Mouse (Mus musculus): ENCODE results near the gene Gm20747.
"Not testable (repeated sequence)": the region's sequence is repeated elsewhere in the genome, so short reads cannot be mapped to it uniquely, and the experiment has no call there.

The Gm20747 gene

DNA sequence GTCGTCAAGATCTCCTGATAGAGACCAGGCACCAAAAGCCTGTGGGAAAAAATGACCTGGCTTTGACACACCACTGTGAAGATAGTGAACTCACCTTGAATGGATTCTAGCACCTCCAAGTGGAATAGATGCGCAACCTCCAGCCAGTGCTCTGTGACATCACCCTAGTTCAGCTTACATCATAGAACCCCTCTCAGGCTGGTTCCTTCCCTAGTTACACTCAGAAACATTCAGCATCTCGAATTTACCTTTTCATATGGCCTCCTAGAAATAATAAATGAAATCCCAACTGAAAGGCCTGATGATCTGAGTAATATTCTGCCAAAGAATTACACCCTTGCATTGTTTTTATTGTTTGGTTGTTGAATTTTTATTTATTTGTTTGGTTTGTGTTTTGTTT is at the start of gene Gm20747:
TSS of gene Gm20747 (minus strand) at position 101 of the 400 bp plus-strand sequence.
- not testable (repeated sequence) for DNase-seq (ENCODE audit: low read depth)

All from c-Kit-positive CD71-positive TER-119-negative erythroid progenitor cells, embryonic 14.5 days (primary cell).